Mouse (Mus musculus) lung, postnatal 0 days (tissue): Measurements from ENCODE around the gene Amacr. TPM values are rescaled to one million over a fixed set of nuclear protein-coding genes. Genes with fewer than 3 reads are reported as not detected.

ENCODE experiments used
- ATAC-seq: fragments of 200-750 bp; cut with Nextera tagmentation; 2 replicates; pipeline ENCODE4 v1.8.0; 2017; ENCODE audit warnings: moderate library complexity
- DNase-seq: peaks from one replicate; pipeline ENCODE4 v3.0.0-alpha.2; 2016; ENCODE audit warnings: low spot score
- H3K27ac ChIP-seq: fragments of 300-500 bp; sonication (generic); 2 replicates; pipeline ENCODE4 v1.5.1; 2014; ENCODE audit warnings: antibody characterized with exemption, mild to moderate bottlenecking, low read length, mixed read lengths
- H3K27me3 ChIP-seq: fragments of 300-500 bp; sonication (generic); replicated peaks from 2 replicates; pipeline ENCODE4 v1.6.1; 2014; ENCODE audit warnings: low read length, mixed read lengths; ENCODE audit not compliant: insufficient read depth
- H3K36me3 ChIP-seq: fragments of 300-500 bp; sonication (generic); 2 replicates; pipeline ENCODE4 v1.6.1; 2014; ENCODE audit warnings: low read length, mixed read lengths; ENCODE audit not compliant: insufficient read depth
- H3K4me1 ChIP-seq: fragments of 300-500 bp; sonication (generic); 2 replicates; pipeline ENCODE4 v1.6.1; 2014; ENCODE audit warnings: antibody characterized with exemption, low read depth, low read length, mixed read lengths; ENCODE audit not compliant: insufficient read depth
- H3K4me2 ChIP-seq: fragments of 300-500 bp; sonication (generic); replicated peaks from 2 replicates; pipeline ENCODE4 v1.6.1; 2014; ENCODE audit warnings: low read depth, mild to moderate bottlenecking, low read length, moderate library complexity, mixed read lengths
- H3K4me3 ChIP-seq: fragments of 300-500 bp; sonication (generic); 2 replicates; pipeline ENCODE4 v1.5.1; 2014; ENCODE audit warnings: low read depth, low read length
- H3K9ac ChIP-seq: fragments of 300-500 bp; sonication (generic); replicated peaks from 2 replicates; pipeline ENCODE4 v1.6.1; 2014; ENCODE audit warnings: low read depth, mild to moderate bottlenecking
- H3K9me3 ChIP-seq: fragments of 300-500 bp; sonication (generic); 2 replicates; pipeline ENCODE4 v1.6.1; 2016; ENCODE audit warnings: low read length, mixed read lengths
- CTCF ChIP-seq: IDR thresholded peaks from 2 replicates; pipeline ENCODE4 v1.5.1; 2016; ENCODE audit warnings: antibody characterized with exemption, mild to moderate bottlenecking
- EP300 ChIP-seq: IDR thresholded peaks from 2 replicates; pipeline ENCODE4 v1.6.1; 2016; ENCODE audit warnings: antibody characterized with exemption, mild to moderate bottlenecking, control low read depth
- WGBS: fragments of 180-500 bp; shearing (Covaris S2); extraction: QIAGEN DNeasy Blood & Tissue Kit; methylation state at CpG from one replicate; pipeline ENCODE4 v1.1.7; 2014; 5-methylcytosine and 5-hydroxymethylcytosine counted together
- polyA plus RNA-seq: library from polyadenylated mRNA; unstranded; fragments of >200 nt; fragmentation: Nextera tagmentation; extraction: Ambion mirVana; gene quantifications from 2 replicates; pipeline ENCODE4 v1.2.1, GENCODE M21; 2015

Amacr gene
- 11.0 TPM in 2 replicates for polyA plus RNA-seq

DNA sequence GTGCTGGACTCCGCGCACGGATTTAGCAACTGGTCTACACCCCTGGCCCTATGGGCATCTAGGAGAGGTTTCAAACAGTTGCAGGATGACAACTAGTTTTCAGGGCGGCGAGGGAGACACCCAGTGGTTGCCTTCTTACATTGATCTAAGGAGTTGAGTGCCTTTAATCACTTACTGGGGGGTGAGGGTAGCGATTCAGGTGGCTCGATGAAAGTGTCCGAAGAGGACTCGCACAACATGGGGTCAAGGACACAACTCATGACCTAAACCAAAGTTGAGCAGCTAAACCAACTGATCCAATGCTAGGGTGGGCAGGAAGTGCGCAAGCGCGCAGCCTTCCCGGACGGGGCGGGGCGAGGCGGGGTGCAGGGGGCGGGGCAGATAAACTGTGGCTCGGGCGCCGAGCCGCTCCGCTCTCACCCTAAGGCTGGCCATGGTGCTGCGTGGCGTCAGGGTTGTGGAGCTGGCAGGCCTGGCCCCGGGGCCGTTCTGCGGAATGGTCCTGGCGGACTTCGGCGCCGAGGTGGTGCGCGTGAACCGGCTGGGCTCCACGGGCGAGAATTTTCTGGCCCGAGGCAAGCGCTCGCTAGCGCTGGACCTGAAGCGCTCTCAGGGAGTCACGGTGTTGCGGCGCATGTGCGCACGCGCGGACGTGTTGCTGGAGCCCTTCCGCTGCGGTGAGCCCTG, at the start of gene Amacr:
Amacr (plus strand) TSS at position 380 of the 687 bp plus-strand sequence.
- DNase-seq (peak; percentile 93), ATAC-seq (peak; percentile 100)
- H3K4me1 ChIP-seq, result no peaks in the 10 kb centered on the region; the same call in 1 of the 2 replicates
- 1% methylated on average over 39 of the region's 52 CpGs for WGBS
- H3K9me3 ChIP-seq, result no peaks in the 10 kb centered on the region
- peak within 1 kb of the TSS; percentile 85 for H3K27ac ChIP-seq
- no peaks in the 10 kb centered on the region for H3K36me3 ChIP-seq
- peak within 1 kb of the TSS; percentile 55 for H3K4me2 ChIP-seq
- peak within 1 kb of the TSS; percentile 62; the same call in 1 of the 2 replicates for H3K9ac ChIP-seq
- TF ChIP-seq CTCF, result peak; percentile 59
- no peak for TF ChIP-seq EP300
- no peaks in the 10 kb centered on the region for H3K27me3 ChIP-seq
- H3K4me3 ChIP-seq, result peak within 1 kb of the TSS; percentile 77

- DNase-seq, result no peak
- H3K4me2 ChIP-seq, result no peak overlapping the region
- no peak for ATAC-seq
- WGBS, result 32% methylated on average over 1 of the region's 1 CpGs
- H3K27me3 ChIP-seq, result no peaks in the 10 kb centered on the region
- H3K27ac ChIP-seq, result no peak overlapping the region
- no peaks in the 10 kb centered on the region for H3K9me3 ChIP-seq
- H3K4me1 ChIP-seq, result no peaks in the 10 kb centered on the region
- H3K4me3 ChIP-seq, result no peak overlapping the region
- no peak for TF ChIP-seq CTCF
- no peak for TF ChIP-seq EP300
- no peak overlapping the region for H3K9ac ChIP-seq
- no peaks in the 10 kb centered on the region for H3K36me3 ChIP-seq
Measured at GRCm38 (mm10) chr15:10933930-10934329, 47.6 kb upstream of the Amacr start.

DNA sequence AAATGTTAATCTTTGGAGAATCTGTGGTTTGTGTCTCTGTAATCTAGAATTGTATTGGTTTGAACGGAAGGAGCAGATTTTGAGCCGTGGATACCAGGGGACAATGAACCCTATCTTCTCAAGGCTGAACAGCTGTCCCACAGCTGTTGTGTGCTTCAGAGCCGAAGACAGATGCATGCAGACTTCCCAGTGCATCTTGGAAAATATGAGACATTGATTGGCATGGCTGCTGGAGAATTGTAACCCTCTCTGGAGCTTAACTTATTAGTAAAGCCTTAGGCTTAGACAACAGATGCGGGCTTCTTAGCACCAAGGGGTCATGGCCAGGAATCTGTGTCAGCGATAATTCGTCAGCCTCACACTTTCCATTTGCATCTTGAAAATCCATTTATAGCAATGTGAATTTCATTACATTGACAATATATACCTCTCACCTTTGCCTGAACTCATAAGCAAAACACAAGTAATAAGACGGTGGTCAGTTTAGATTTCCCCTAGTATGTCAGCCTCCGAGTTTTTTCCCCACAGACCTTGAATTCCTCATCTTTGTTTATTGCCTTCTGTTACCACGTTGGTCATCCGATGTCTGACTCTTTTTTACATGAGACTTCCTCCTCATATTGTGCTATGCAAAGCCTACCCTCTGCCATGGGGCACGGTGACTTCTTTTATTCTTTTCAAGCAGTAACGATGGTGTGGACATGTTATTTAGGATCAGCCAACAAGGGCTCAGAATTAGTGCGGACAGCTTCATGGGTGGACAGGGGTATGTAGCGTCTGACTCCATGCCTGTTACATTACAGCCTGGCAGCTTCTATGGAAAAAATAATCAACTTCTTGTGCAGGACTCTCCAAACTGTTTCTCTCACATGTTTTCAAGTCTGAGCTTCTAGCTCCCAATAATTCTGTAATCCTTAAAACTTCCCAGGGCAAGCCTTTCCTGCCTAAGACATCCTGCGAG, 41.1 kb upstream of the Amacr start:
- Histone ChIP-seq H3K9ac (no peak overlapping the region), H3K36me3 (no peaks in the 10 kb centered on the region), H3K9me3 (no peaks in the 10 kb centered on the region), H3K4me3 (no peak overlapping the region), H3K27ac (no peak overlapping the region), H3K4me2 (no peak overlapping the region), H3K4me1 (no peaks in the 10 kb centered on the region), H3K27me3 (no peaks in the 10 kb centered on the region)
- ATAC-seq (peak; percentile 75), DNase-seq (peak; percentile 65)
- TF ChIP-seq EP300 (no peak), CTCF (no peak)
- WGBS, result 60% methylated on average over 15 of the region's 15 CpGs

DNA sequence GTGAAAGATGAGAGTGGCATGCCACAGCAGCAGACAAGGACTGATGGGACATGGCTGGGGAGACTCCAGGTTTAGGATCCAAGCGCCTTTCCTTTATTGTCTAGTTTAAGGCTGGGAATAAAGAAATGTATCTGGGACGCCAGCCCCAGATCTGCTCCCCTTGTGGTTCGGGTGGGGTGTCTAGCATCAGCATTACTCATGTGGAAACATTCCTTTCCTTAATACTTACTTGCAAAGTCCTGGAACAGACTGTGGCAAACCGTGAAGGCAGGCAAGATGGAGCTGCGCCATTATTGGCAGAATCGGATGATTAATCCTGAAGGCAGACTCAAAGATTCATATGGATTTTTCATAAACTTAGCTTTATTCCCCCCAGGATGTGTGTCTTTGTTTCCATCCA, 39.7 kb upstream of the Amacr start:
- TF ChIP-seq EP300 (no peak), CTCF (no peak)
- H3K4me2 ChIP-seq, result no peak overlapping the region
- ATAC-seq, result no peak
- H3K4me3 ChIP-seq, result no peak overlapping the region
- no peaks in the 10 kb centered on the region for H3K36me3 ChIP-seq
- 76% methylated on average over 6 of the region's 6 CpGs for WGBS
- no peak overlapping the region for H3K9ac ChIP-seq
- no peak for DNase-seq
- no peaks in the 10 kb centered on the region for H3K4me1 ChIP-seq
- no peak overlapping the region for H3K27ac ChIP-seq
- H3K27me3 ChIP-seq, result no peaks in the 10 kb centered on the region
- no peaks in the 10 kb centered on the region for H3K9me3 ChIP-seq

- Histone ChIP-seq H3K4me1 (no peaks in the 10 kb centered on the region), H3K27ac (no peak overlapping the region), H3K4me3 (no peak overlapping the region), H3K36me3 (no peaks in the 10 kb centered on the region), H3K4me2 (no peak overlapping the region), H3K9ac (no peak overlapping the region), H3K27me3 (no peaks in the 10 kb centered on the region), H3K9me3 (no peaks in the 10 kb centered on the region)
- no peak for DNase-seq
- ATAC-seq, result no peak
- 40% methylated on average over 1 of the region's 1 CpGs for WGBS
- TF ChIP-seq EP300 (no peak), CTCF (no peak)
Measured at GRCm38 (mm10) chr15:10947852-10948251, 33.7 kb upstream of the Amacr start.
